Mouse (Mus musculus): Measurements from ENCODE around the gene Fgf22. TPM values are rescaled to one million over a fixed set of nuclear protein-coding genes. Genes with fewer than 3 reads are reported as not detected.

Gene Fgf22
- total and polyA plus RNA-seq, 2 experiments from 2014 or later, result 1.3 to 5.1 TPM

GRCm38 (mm10) chr10:79738259-79738658 is 16.6 kb upstream of the Fgf22 start:
- H3K27ac ChIP-seq, result no peak overlapping the region
- WGBS, result 88% methylated on average over 10 of the region's 10 CpGs
- ATAC-seq (no peak), DNase-seq (ENCODE audit: low spot score) (no peak)
- H3K9me3 ChIP-seq (ENCODE audit: low read length), result peaks cover 7% of the 10 kb centered on the region; the same call in 1 of the 2 replicates
- H3K4me2 ChIP-seq (ENCODE audit: low read depth, low read length), result no peak overlapping the region
- H3K9ac ChIP-seq (replicated peaks; ENCODE audit: low read length), result no peak overlapping the region
- no peaks in the 10 kb centered on the region for H3K4me1 ChIP-seq (ENCODE audit: insufficient read depth, low read length)
- H3K36me3 ChIP-seq (ENCODE audit: insufficient read depth, low read length), result peaks cover 73% of the 10 kb centered on the region
- no peaks in the 10 kb centered on the region for H3K27me3 ChIP-seq (ENCODE audit: insufficient read depth, low read length)
- H3K4me3 ChIP-seq (ENCODE audit: low read length), result no peak overlapping the region
- TF ChIP-seq CTCF (IDR thresholded peaks at IDR 0.05; ENCODE audit: low read depth), result peak; percentile 62

GRCm38 (mm10) chr10:79739234-79739633 is 15.6 kb upstream of the Fgf22 start:
- H3K4me2 ChIP-seq (ENCODE audit: low read depth, low read length), result no peak overlapping the region
- H3K27me3 ChIP-seq (ENCODE audit: insufficient read depth, low read length), result no peaks in the 10 kb centered on the region
- no peak overlapping the region for H3K27ac ChIP-seq
- no peak for ATAC-seq
- DNase-seq (ENCODE audit: low spot score), result no peak
- 97% methylated on average over 28 of the region's 28 CpGs for WGBS
- no peaks in the 10 kb centered on the region for H3K4me1 ChIP-seq (ENCODE audit: insufficient read depth, low read length)
- H3K36me3 ChIP-seq (ENCODE audit: insufficient read depth, low read length), result peaks cover 68% of the 10 kb centered on the region
- no peak overlapping the region for H3K9ac ChIP-seq (replicated peaks; ENCODE audit: low read length)
- H3K9me3 ChIP-seq (ENCODE audit: low read length), result peaks cover 7% of the 10 kb centered on the region; the same call in 1 of the 2 replicates
- no peak overlapping the region for H3K4me3 ChIP-seq (ENCODE audit: low read length)
- no peak for TF ChIP-seq CTCF (IDR thresholded peaks at IDR 0.05; ENCODE audit: low read depth)

GRCm38 (mm10) chr10:79740863-79741262 is 14.0 kb upstream of the Fgf22 start:
- Histone ChIP-seq H3K4me3 (ENCODE audit: low read length) (no peak overlapping the region), H3K9me3 (ENCODE audit: low read length) (peaks cover 7% of the 10 kb centered on the region; the same call in 1 of the 2 replicates), H3K27ac (no peak overlapping the region), H3K4me2 (ENCODE audit: low read depth, low read length) (no peak overlapping the region), H3K27me3 (ENCODE audit: insufficient read depth, low read length) (no peaks in the 10 kb centered on the region), H3K9ac (replicated peaks; ENCODE audit: low read length) (no peak overlapping the region), H3K4me1 (ENCODE audit: insufficient read depth, low read length) (no peaks in the 10 kb centered on the region; the same call in 1 of the 2 replicates), H3K36me3 (ENCODE audit: insufficient read depth, low read length) (peaks cover 57% of the 10 kb centered on the region)
- no peak for ATAC-seq
- 49% methylated on average over 11 of the region's 11 CpGs for WGBS
- DNase-seq (ENCODE audit: low spot score), result no peak
- peak; percentile 39 for TF ChIP-seq CTCF (IDR thresholded peaks at IDR 0.05; ENCODE audit: low read depth)

GRCm38 (mm10) chr10:79743161-79743560 is 11.7 kb upstream of the Fgf22 start:
- Histone ChIP-seq H3K4me2 (ENCODE audit: low read depth, low read length) (no peak overlapping the region), H3K36me3 (ENCODE audit: insufficient read depth, low read length) (peaks cover 38% of the 10 kb centered on the region), H3K27ac (no peak overlapping the region), H3K27me3 (ENCODE audit: insufficient read depth, low read length) (no peaks in the 10 kb centered on the region), H3K4me1 (ENCODE audit: insufficient read depth, low read length) (peaks cover 3% of the 10 kb centered on the region; the same call in 1 of the 2 replicates), H3K9ac (replicated peaks; ENCODE audit: low read length) (no peak overlapping the region), H3K9me3 (ENCODE audit: low read length) (peaks cover 7% of the 10 kb centered on the region; the same call in 1 of the 2 replicates), H3K4me3 (ENCODE audit: low read length) (no peak overlapping the region)
- ATAC-seq (no peak), DNase-seq (ENCODE audit: low spot score) (no peak)
- WGBS, result 92% methylated on average over 11 of the region's 11 CpGs
- no peak for TF ChIP-seq CTCF (IDR thresholded peaks at IDR 0.05; ENCODE audit: low read depth)

- Histone ChIP-seq H3K4me2 (ENCODE audit: low read depth, low read length) (no peak overlapping the region), H3K9ac (replicated peaks; ENCODE audit: low read length) (no peak overlapping the region), H3K4me1 (ENCODE audit: insufficient read depth, low read length) (peaks cover 3% of the 10 kb centered on the region; the same call in 1 of the 2 replicates), H3K4me3 (ENCODE audit: low read length) (no peak overlapping the region), H3K9me3 (ENCODE audit: low read length) (peaks cover 7% of the 10 kb centered on the region; the same call in 1 of the 2 replicates), H3K27me3 (ENCODE audit: insufficient read depth, low read length) (no peaks in the 10 kb centered on the region), H3K36me3 (ENCODE audit: insufficient read depth, low read length) (peaks cover 32% of the 10 kb centered on the region), H3K27ac (no peak overlapping the region)
- 92% methylated on average over 15 of the region's 15 CpGs for WGBS
- DNase-seq (ENCODE audit: low spot score) (no peak), ATAC-seq (no peak)
- TF ChIP-seq CTCF (IDR thresholded peaks at IDR 0.05; ENCODE audit: low read depth), result no peak
Observed at GRCm38 (mm10) chr10:79743650-79744365, 11.1 kb upstream of the Fgf22 start.

GRCm38 (mm10) chr10:79745411-79745810 is 9.5 kb upstream of the Fgf22 start:
- WGBS, result 87% methylated on average over 3 of the region's 3 CpGs
- no peak for ATAC-seq
- 0 out of 2 replicates have a peak overlapping the region, but pooled peaks have one; percentile 10 for H3K9ac ChIP-seq (replicated peaks; ENCODE audit: low read length)

More at GRCm38 (mm10) chr10:79745411-79745810, 9.5 kb upstream of the Fgf22 start:
- DNase-seq (ENCODE audit: low spot score), result no peak
- H3K36me3 ChIP-seq (ENCODE audit: insufficient read depth, low read length), result peaks cover 16% of the 10 kb centered on the region
- no peaks in the 10 kb centered on the region for H3K27me3 ChIP-seq (ENCODE audit: insufficient read depth, low read length)
- no peaks in the 10 kb centered on the region for H3K9me3 ChIP-seq (ENCODE audit: low read length)
- TF ChIP-seq CTCF (IDR thresholded peaks at IDR 0.05; ENCODE audit: low read depth), result no peak
- H3K27ac ChIP-seq, result no peak overlapping the region
- peak overlapping the region; percentile 77 for H3K4me2 ChIP-seq (ENCODE audit: low read depth, low read length)
- H3K4me3 ChIP-seq (ENCODE audit: low read length), result no peak overlapping the region
- peaks cover 3% of the 10 kb centered on the region; the same call in 1 of the 2 replicates for H3K4me1 ChIP-seq (ENCODE audit: insufficient read depth, low read length)

Data from hindbrain, postnatal 0 days (tissue).